Mouse (Mus musculus): ENCODE results near the gene Dusp23. TPM values are rescaled to one million over a fixed set of nuclear protein-coding genes. Genes with fewer than 3 reads are reported as not detected.

Dusp23 gene
- polyA plus RNA-seq, 1 experiment: 0.89 TPM

- Histone ChIP-seq H3K27me3 (ENCODE audit: control insufficient read depth, insufficient read depth, insufficient read length) (no peaks in the 10 kb centered on the region), H3K79me2 (ENCODE audit: control insufficient read depth, insufficient read depth) (no peaks in the 10 kb centered on the region), H3K4me3 (ENCODE audit: insufficient read depth, poor library complexity, severe bottlenecking) (no peak within 1 kb of the TSS), H3ac (ENCODE audit: control insufficient read depth, insufficient read length, low read depth) (no peak within 1 kb of the TSS), H3K36me3 (ENCODE audit: control insufficient read depth, insufficient read depth) (no peaks in the 10 kb centered on the region), H3K79me3 (ENCODE audit: low read depth) (no peaks in the 10 kb centered on the region)
- TF ChIP-seq MAX (IDR thresholded peaks at IDR 0.05) (no peak), USF1 (IDR thresholded peaks at IDR 0.05; ENCODE audit: low read depth) (no peak), CEBPB (IDR thresholded peaks at IDR 0.05; ENCODE audit: low read depth) (no peak), CTCF (IDR thresholded peaks at IDR 0.05; ENCODE audit: control insufficient read depth, insufficient read depth, insufficient read length) (no peak), FOSL1 (IDR thresholded peaks at IDR 0.05; ENCODE audit: insufficient read depth, low read length, poor library complexity, severe bottlenecking) (no peak), MYOG (IDR thresholded peaks at IDR 0.05; ENCODE audit: control insufficient read depth, extremely low read depth, insufficient read length) (no peak), MYOD1 (IDR thresholded peaks at IDR 0.05; ENCODE audit: control insufficient read depth, insufficient read length, low read depth) (no peak)
Measured at GRCm38 (mm10) chr1:172590385-172590784, 42.4 kb downstream of the Dusp23 start, which contains the start of gene Slamf8. TSS of gene Slamf8 (minus strand) at chr1:172590568.

GRCm38 (mm10) chr1:172585612-172586567 is 46.9 kb downstream of the Dusp23 start:
- Histone ChIP-seq H3K36me3 (ENCODE audit: control insufficient read depth, insufficient read depth) (no peaks in the 10 kb centered on the region), H3ac (ENCODE audit: control insufficient read depth, insufficient read length, low read depth) (no peak overlapping the region), H3K79me3 (ENCODE audit: low read depth) (no peaks in the 10 kb centered on the region), H3K27me3 (ENCODE audit: control insufficient read depth, insufficient read depth, insufficient read length) (no peaks in the 10 kb centered on the region), H3K4me3 (ENCODE audit: insufficient read depth, poor library complexity, severe bottlenecking) (no peak overlapping the region), H3K79me2 (ENCODE audit: control insufficient read depth, insufficient read depth) (no peaks in the 10 kb centered on the region)
- TF ChIP-seq USF1 (IDR thresholded peaks at IDR 0.05; ENCODE audit: low read depth): no peak
- TF ChIP-seq CEBPB (IDR thresholded peaks at IDR 0.05; ENCODE audit: low read depth): no peak
- no peak for TF ChIP-seq CTCF (IDR thresholded peaks at IDR 0.05; ENCODE audit: control insufficient read depth, insufficient read depth, insufficient read length)
- no peak for TF ChIP-seq MYOD1 (IDR thresholded peaks at IDR 0.05; ENCODE audit: control insufficient read depth, insufficient read length, low read depth)
- no peak for TF ChIP-seq MYOG (IDR thresholded peaks at IDR 0.05; ENCODE audit: control insufficient read depth, extremely low read depth, insufficient read length)
- TF ChIP-seq FOSL1 (IDR thresholded peaks at IDR 0.05; ENCODE audit: insufficient read depth, low read length, poor library complexity, severe bottlenecking): no peak
- no peak for TF ChIP-seq MAX (IDR thresholded peaks at IDR 0.05)

- H3K36me3 ChIP-seq (ENCODE audit: control insufficient read depth, insufficient read depth): no peaks in the 10 kb centered on the region
- H3K27me3 ChIP-seq (ENCODE audit: control insufficient read depth, insufficient read depth, insufficient read length): no peaks in the 10 kb centered on the region
- no peaks in the 10 kb centered on the region for H3K79me3 ChIP-seq (ENCODE audit: low read depth)
- no peak overlapping the region for H3ac ChIP-seq (ENCODE audit: control insufficient read depth, insufficient read length, low read depth)
- TF ChIP-seq MYOD1 (IDR thresholded peaks at IDR 0.05; ENCODE audit: control insufficient read depth, insufficient read length, low read depth) (no peak), USF1 (IDR thresholded peaks at IDR 0.05; ENCODE audit: low read depth) (no peak), MAX (IDR thresholded peaks at IDR 0.05) (no peak), CTCF (IDR thresholded peaks at IDR 0.05; ENCODE audit: control insufficient read depth, insufficient read depth, insufficient read length) (no peak)
- H3K4me3 ChIP-seq (ENCODE audit: insufficient read depth, poor library complexity, severe bottlenecking): no peak overlapping the region
- H3K79me2 ChIP-seq (ENCODE audit: control insufficient read depth, insufficient read depth): no peaks in the 10 kb centered on the region
Measured at GRCm38 (mm10) chr1:172585026-172585425, 47.7 kb downstream of the Dusp23 start.

GRCm38 (mm10) chr1:172584271-172584670 is 48.5 kb downstream of the Dusp23 start:
- Histone ChIP-seq H3K4me3 (ENCODE audit: insufficient read depth, poor library complexity, severe bottlenecking) (no peak overlapping the region), H3K79me2 (ENCODE audit: control insufficient read depth, insufficient read depth) (no peaks in the 10 kb centered on the region), H3ac (ENCODE audit: control insufficient read depth, insufficient read length, low read depth) (no peak overlapping the region), H3K27me3 (ENCODE audit: control insufficient read depth, insufficient read depth, insufficient read length) (no peaks in the 10 kb centered on the region), H3K79me3 (ENCODE audit: low read depth) (no peaks in the 10 kb centered on the region), H3K36me3 (ENCODE audit: control insufficient read depth, insufficient read depth) (no peaks in the 10 kb centered on the region)
- TF ChIP-seq MAX (IDR thresholded peaks at IDR 0.05): no peak
- no peak for TF ChIP-seq CEBPB (IDR thresholded peaks at IDR 0.05; ENCODE audit: low read depth)
- no peak for TF ChIP-seq FOSL1 (IDR thresholded peaks at IDR 0.05; ENCODE audit: insufficient read depth, low read length, poor library complexity, severe bottlenecking)
- no peak for TF ChIP-seq USF1 (IDR thresholded peaks at IDR 0.05; ENCODE audit: low read depth)
- no peak for TF ChIP-seq MYOG (IDR thresholded peaks at IDR 0.05; ENCODE audit: control insufficient read depth, extremely low read depth, insufficient read length)
- no peak for TF ChIP-seq CTCF (IDR thresholded peaks at IDR 0.05; ENCODE audit: control insufficient read depth, insufficient read depth, insufficient read length)
- no peak for TF ChIP-seq MYOD1 (IDR thresholded peaks at IDR 0.05; ENCODE audit: control insufficient read depth, insufficient read length, low read depth)

- Histone ChIP-seq H3K79me2 (ENCODE audit: control insufficient read depth, insufficient read depth) (no peaks in the 10 kb centered on the region), H3K27me3 (ENCODE audit: control insufficient read depth, insufficient read depth, insufficient read length) (no peaks in the 10 kb centered on the region), H3ac (ENCODE audit: control insufficient read depth, insufficient read length, low read depth) (no peak overlapping the region), H3K4me3 (ENCODE audit: insufficient read depth, poor library complexity, severe bottlenecking) (no peak overlapping the region), H3K79me3 (ENCODE audit: low read depth) (no peaks in the 10 kb centered on the region), H3K36me3 (ENCODE audit: control insufficient read depth, insufficient read depth) (no peaks in the 10 kb centered on the region)
- TF ChIP-seq CTCF (IDR thresholded peaks at IDR 0.05; ENCODE audit: control insufficient read depth, insufficient read depth, insufficient read length): no peak
- TF ChIP-seq FOSL1 (IDR thresholded peaks at IDR 0.05; ENCODE audit: insufficient read depth, low read length, poor library complexity, severe bottlenecking): no peak
- no peak for TF ChIP-seq USF1 (IDR thresholded peaks at IDR 0.05; ENCODE audit: low read depth)
- no peak for TF ChIP-seq CEBPB (IDR thresholded peaks at IDR 0.05; ENCODE audit: low read depth)
Measured at GRCm38 (mm10) chr1:172582436-172582835, 50.3 kb downstream of the Dusp23 start.

Other genes starting within 250 kb of the Dusp23 start
- gene Slamf9, start 157.6 kb downstream of the Dusp23 start, polyA plus RNA-seq (2012; fragmentation: generic; extraction: Trizol): 0.19 TPM
- 4.1 TPM for gene Igsf9, start 151.2 kb downstream of the Dusp23 start, polyA plus RNA-seq (2012; fragmentation: generic; extraction: Trizol)
- 771 TPM for gene Tagln2, start 132.9 kb downstream of the Dusp23 start, polyA plus RNA-seq (2012; fragmentation: generic; extraction: Trizol)
- not detected for gene Cfap45, start 112.2 kb downstream of the Dusp23 start, polyA plus RNA-seq (2012; fragmentation: generic; extraction: Trizol)
- gene Vsig8, start 77.0 kb downstream of the Dusp23 start, polyA plus RNA-seq (2012; fragmentation: generic; extraction: Trizol): not detected
- gene Slamf8, start 42.4 kb downstream of the Dusp23 start, polyA plus RNA-seq (2012; fragmentation: generic; extraction: Trizol): not detected
- gene Fcrl6, start 30.4 kb downstream of the Dusp23 start, polyA plus RNA-seq (2012; fragmentation: generic; extraction: Trizol): not detected
- not detected for gene Crp, start 65.1 kb upstream of the Dusp23 start, polyA plus RNA-seq (2012; fragmentation: generic; extraction: Trizol)

Data from C2C12 (cell line).